Mouse (Mus musculus) stomach, postnatal 0 days (tissue): ENCODE measurements around the gene Ifrd2. TPM values are rescaled to one million over a fixed set of nuclear protein-coding genes. Genes with fewer than 3 reads are reported as not detected.

Source experiments
- ATAC-seq: fragments of 200-750 bp; cut with Nextera tagmentation; 2 replicates; pipeline ENCODE4 v1.8.0; 2017; ENCODE audit not compliant: low FRiP score, low TSS enrichment
- DNase-seq: peaks from one replicate; pipeline ENCODE4 v3.0.0-alpha.2; 2016; ENCODE audit warnings: low spot score
- H3K27ac ChIP-seq: fragments of 300-500 bp; sonication (generic); replicated peaks from 2 replicates; pipeline ENCODE4 v1.5.1; 2014; ENCODE audit warnings: mild to moderate bottlenecking, control low read depth
- H3K27me3 ChIP-seq: fragments of 300-500 bp; sonication (generic); 2 replicates; pipeline ENCODE4 v1.6.1; 2014; ENCODE audit warnings: low read length; ENCODE audit not compliant: control insufficient read depth, insufficient read depth
- H3K36me3 ChIP-seq: fragments of 300-500 bp; sonication (generic); 2 replicates; pipeline ENCODE4 v1.6.1; 2014; ENCODE audit warnings: low read length, mixed read lengths; ENCODE audit not compliant: control insufficient read depth, insufficient read depth
- H3K4me1 ChIP-seq: fragments of 300-500 bp; sonication (generic); replicated peaks from 2 replicates; pipeline ENCODE4 v1.6.1; 2014; ENCODE audit warnings: antibody characterized with exemption; ENCODE audit not compliant: control insufficient read depth, insufficient read depth
- H3K4me2 ChIP-seq: fragments of 300-500 bp; sonication (generic); replicated peaks from 2 replicates; pipeline ENCODE4 v1.6.1; 2014; ENCODE audit warnings: low read depth, mild to moderate bottlenecking, control low read depth, moderate library complexity
- H3K4me3 ChIP-seq: fragments of 300-500 bp; sonication (generic); 2 replicates; pipeline ENCODE4 v1.5.1; 2014; ENCODE audit warnings: low read depth, low read length, control low read depth
- H3K9ac ChIP-seq: fragments of 300-500 bp; sonication (generic); 2 replicates; pipeline ENCODE4 v1.6.1; 2014; ENCODE audit warnings: mild to moderate bottlenecking, low read length, control low read depth, mixed read lengths
- H3K9me3 ChIP-seq: fragments of 300-500 bp; sonication (generic); 2 replicates; pipeline ENCODE4 v1.6.1; 2016; ENCODE audit warnings: low read length; ENCODE audit not compliant: control insufficient read depth
- CTCF ChIP-seq: IDR thresholded peaks from 2 replicates; pipeline ENCODE4 v1.5.1; 2016; ENCODE audit warnings: antibody characterized with exemption, low read depth, mild to moderate bottlenecking, moderate library complexity
- EP300 ChIP-seq: optimal IDR thresholded peaks from 2 replicates; pipeline ENCODE3; 2016; ENCODE audit warnings: antibody characterized with exemption
- WGBS: fragments of 180-500 bp; shearing (Covaris S2); extraction: QIAGEN DNeasy Blood & Tissue Kit; methylation state at CpG from one replicate; pipeline ENCODE4 v1.1.7; 2014; 5-methylcytosine and 5-hydroxymethylcytosine counted together
- polyA plus RNA-seq: library from polyadenylated mRNA; unstranded; fragments of >200 nt; fragmentation: Nextera tagmentation; extraction: Ambion mirVana; gene quantifications from 2 replicates; pipeline ENCODE4 v1.2.1, GENCODE M21; 2015

Gene Ifrd2
- polyA plus RNA-seq, 1 experiment from 2014 or later: 35.5 TPM

- Histone ChIP-seq H3K4me1 (0 out of 2 replicates have a peak, but pooled peaks cover 2% of the 10 kb centered on the region), H3K4me2 (no peak overlapping the region), H3K27ac (no peak overlapping the region), H3K4me3 (no peak overlapping the region), H3K27me3 (no peaks in the 10 kb centered on the region), H3K9ac (no peak overlapping the region), H3K9me3 (no peaks in the 10 kb centered on the region), H3K36me3 (peaks cover 7% of the 10 kb centered on the region)
- no peak for TF ChIP-seq CTCF
- TF ChIP-seq EP300: no peak
- ATAC-seq: no peak
- DNase-seq: no peak
- 88% methylated on average over 12 of the region's 12 CpGs for WGBS
Measured at GRCm38 (mm10) chr9:107544729-107545128, 42.7 kb upstream of the Ifrd2 start.

- ATAC-seq: no peak
- TF ChIP-seq CTCF: no peak
- no peak for TF ChIP-seq EP300
- DNase-seq: no peak
- Histone ChIP-seq H3K4me1 (0 out of 2 replicates have a peak, but pooled peaks cover 2% of the 10 kb centered on the region), H3K36me3 (peaks cover 4% of the 10 kb centered on the region; the same call in 1 of the 2 replicates), H3K4me2 (no peak overlapping the region), H3K27me3 (no peaks in the 10 kb centered on the region), H3K9ac (no peak overlapping the region), H3K4me3 (no peak overlapping the region), H3K27ac (no peak overlapping the region), H3K9me3 (no peaks in the 10 kb centered on the region)
- 85% methylated on average over 10 of the region's 10 CpGs for WGBS
Measured at GRCm38 (mm10) chr9:107545199-107545598, 42.2 kb upstream of the Ifrd2 start.

GRCm38 (mm10) chr9:107545602-107546001 lies 41.8 kb upstream of the Ifrd2 start:
- H3K9ac ChIP-seq: no peak overlapping the region
- 7% methylated on average over 3 of the region's 3 CpGs for WGBS
- 0 out of 2 replicates have a peak, but pooled peaks cover 2% of the 10 kb centered on the region for H3K4me1 ChIP-seq
- no peaks in the 10 kb centered on the region for H3K9me3 ChIP-seq
- no peak overlapping the region for H3K4me2 ChIP-seq
- TF ChIP-seq CTCF (peak; percentile 96), EP300 (no peak)
- H3K4me3 ChIP-seq: no peak overlapping the region
- peaks cover 4% of the 10 kb centered on the region; the same call in 1 of the 2 replicates for H3K36me3 ChIP-seq
- peak; percentile 79 for DNase-seq
- no peak overlapping the region for H3K27ac ChIP-seq
- ATAC-seq: no peak
- no peaks in the 10 kb centered on the region for H3K27me3 ChIP-seq

- Histone ChIP-seq H3K36me3 (peaks cover 4% of the 10 kb centered on the region; the same call in 1 of the 2 replicates), H3K9me3 (no peaks in the 10 kb centered on the region), H3K27me3 (no peaks in the 10 kb centered on the region), H3K27ac (no peak within 1 kb of the TSS), H3K4me3 (no peak within 1 kb of the TSS), H3K4me2 (peak within 1 kb of the TSS; percentile 40), H3K9ac (no peak within 1 kb of the TSS), H3K4me1 (peaks cover 8% of the 10 kb centered on the region; the same call in 1 of the 2 replicates)
- ATAC-seq: peak; percentile 47
- TF ChIP-seq CTCF (no peak), EP300 (no peak)
- peak; percentile 93 for DNase-seq
- 3% methylated on average over 20 of the region's 20 CpGs for WGBS
Measured at GRCm38 (mm10) chr9:107547026-107547425, 40.4 kb upstream of the Ifrd2 start, which contains the start of gene Zmynd10. TSS of gene Zmynd10 (plus strand) at chr9:107547298.

GRCm38 (mm10) chr9:107547957-107548356 lies 39.5 kb upstream of the Ifrd2 start:
- H3K27ac ChIP-seq: no peak overlapping the region
- WGBS: 80% methylated on average over 5 of the region's 5 CpGs

GRCm38 (mm10) chr9:107548820-107549219 lies 38.6 kb upstream of the Ifrd2 start:
- no peak for TF ChIP-seq CTCF
- TF ChIP-seq EP300: no peak
- H3K27me3 ChIP-seq: no peaks in the 10 kb centered on the region
- WGBS: 91% methylated on average over 10 of the region's 10 CpGs
- DNase-seq: no peak
- H3K9ac ChIP-seq: no peak overlapping the region
- H3K36me3 ChIP-seq: peaks cover 4% of the 10 kb centered on the region; the same call in 1 of the 2 replicates
- H3K4me2 ChIP-seq: no peak overlapping the region
- no peak overlapping the region for H3K4me3 ChIP-seq
- no peak overlapping the region for H3K27ac ChIP-seq
- no peak for ATAC-seq
- H3K4me1 ChIP-seq: peaks cover 13% of the 10 kb centered on the region
- H3K9me3 ChIP-seq: no peaks in the 10 kb centered on the region

More at GRCm38 (mm10) chr9:107547957-107548356, 39.5 kb upstream of the Ifrd2 start:
- Histone ChIP-seq H3K4me3 (no peak overlapping the region), H3K9me3 (no peaks in the 10 kb centered on the region), H3K4me1 (peaks cover 10% of the 10 kb centered on the region; the same call in 1 of the 2 replicates), H3K27me3 (no peaks in the 10 kb centered on the region), H3K9ac (no peak overlapping the region), H3K36me3 (peaks cover 4% of the 10 kb centered on the region; the same call in 1 of the 2 replicates), H3K4me2 (no peak overlapping the region)
- TF ChIP-seq EP300: no peak
- no peak for TF ChIP-seq CTCF
- no peak for ATAC-seq
- no peak for DNase-seq
